Mouse (Mus musculus): ENCODE measurements at regions not wholly inside any gene's neighbourhood (a gene's known extent, or its start where the extent isn't known, plus 50 kb on each side); places are given as distances from the start of the nearest gene placed in this dataset.

DNA sequence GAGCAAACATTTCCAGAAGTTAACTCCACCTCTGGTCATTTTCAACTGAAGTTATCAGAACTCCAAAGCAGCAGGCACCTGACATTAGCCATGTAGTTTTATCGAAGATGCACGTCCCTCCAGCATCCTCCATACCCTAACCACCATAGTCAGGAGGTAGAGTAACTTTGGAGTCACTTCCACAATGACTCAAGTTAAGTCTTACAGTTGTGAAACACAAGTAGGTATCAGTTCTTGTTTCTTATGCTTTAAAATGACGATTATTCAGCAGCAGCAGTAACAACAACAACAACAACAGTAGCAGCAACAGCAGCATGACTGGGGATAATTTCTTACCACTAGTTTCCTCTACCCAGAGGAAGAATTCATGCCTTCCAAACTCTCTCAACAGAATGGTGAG is 51.3 kb upstream of the Tank start:
- TF ChIP-seq CTCF (IDR thresholded peaks at IDR 0.05; ENCODE audit: low read depth) (no peak), EP300 (IDR thresholded peaks at IDR 0.05; ENCODE audit: low read depth) (no peak)
